Mouse (Mus musculus) hindbrain, embryonic 14.5 days (tissue): ENCODE data around the gene Gm10553. TPM values are rescaled to one million over a fixed set of nuclear protein-coding genes. Genes with fewer than 3 reads are reported as not detected.
"Not testable (repeated sequence)": the region's sequence is repeated elsewhere in the genome, so short reads cannot be mapped to it uniquely, and the experiment has no call there.

ENCODE experiments used
- ATAC-seq: fragments of 200-750 bp; cut with Nextera tagmentation; 2 replicates; pipeline ENCODE4 v1.8.0; 2017; ENCODE audit warnings: moderate number of reproducible peaks, mild to moderate bottlenecking, moderate TSS enrichment, moderate library complexity; ENCODE audit not compliant: low FRiP score
- DNase-seq: peaks from one replicate; pipeline ENCODE4 v3.0.0-alpha.2; 2015; ENCODE audit warnings: low spot score
- H3K27ac ChIP-seq: fragments of 300-500 bp; sonication (generic); 2 replicates; pipeline ENCODE4 v1.5.1; 2014; ENCODE audit warnings: mild to moderate bottlenecking, moderate library complexity
- H3K27me3 ChIP-seq: fragments of 300-500 bp; sonication (generic); 2 replicates; pipeline ENCODE4 v1.6.1; 2014; ENCODE audit warnings: mild to moderate bottlenecking, low read length, mixed read lengths; ENCODE audit not compliant: control insufficient read depth, insufficient read depth
- H3K36me3 ChIP-seq: fragments of 300-500 bp; sonication (generic); replicated peaks from 2 replicates; pipeline ENCODE4 v1.6.1; 2014; ENCODE audit not compliant: control insufficient read depth, insufficient read depth
- H3K4me1 ChIP-seq: fragments of 300-500 bp; sonication (generic); replicated peaks from 2 replicates; pipeline ENCODE4 v1.6.1; 2014; ENCODE audit warnings: antibody characterized with exemption, low read length, mixed read lengths; ENCODE audit not compliant: control insufficient read depth, insufficient read depth
- H3K4me2 ChIP-seq: fragments of 300-500 bp; sonication (generic); replicated peaks from 2 replicates; pipeline ENCODE4 v1.6.1; 2014; ENCODE audit warnings: mild to moderate bottlenecking, moderate library complexity
- H3K4me3 ChIP-seq: fragments of 300-500 bp; sonication (generic); replicated peaks from 2 replicates; pipeline ENCODE4 v1.5.1; 2014; ENCODE audit warnings: mild to moderate bottlenecking, low read length
- H3K9ac ChIP-seq: fragments of 300-500 bp; sonication (generic); 2 replicates; pipeline ENCODE4 v1.6.1; 2014
- H3K9me3 ChIP-seq: fragments of 300-500 bp; sonication (generic); 2 replicates; pipeline ENCODE4 v1.6.1; 2016; ENCODE audit warnings: low read length; ENCODE audit not compliant: control insufficient read depth
- WGBS: fragments of 180-500 bp; shearing (Covaris S2); extraction: QIAGEN DNeasy Blood & Tissue Kit; methylation state at CpG from one replicate; pipeline ENCODE4 v1.1.7; 2014; 5-methylcytosine and 5-hydroxymethylcytosine counted together
- polyA plus RNA-seq: library from polyadenylated mRNA; unstranded; fragments of >200 nt; fragmentation: Nextera tagmentation; extraction: Ambion mirVana; gene quantifications from 2 replicates; pipeline ENCODE4 v1.2.1, GENCODE M21; 2014

The Gm10553 gene
- polyA plus RNA-seq, 1 experiment from 2014 or later = not detected

DNA sequence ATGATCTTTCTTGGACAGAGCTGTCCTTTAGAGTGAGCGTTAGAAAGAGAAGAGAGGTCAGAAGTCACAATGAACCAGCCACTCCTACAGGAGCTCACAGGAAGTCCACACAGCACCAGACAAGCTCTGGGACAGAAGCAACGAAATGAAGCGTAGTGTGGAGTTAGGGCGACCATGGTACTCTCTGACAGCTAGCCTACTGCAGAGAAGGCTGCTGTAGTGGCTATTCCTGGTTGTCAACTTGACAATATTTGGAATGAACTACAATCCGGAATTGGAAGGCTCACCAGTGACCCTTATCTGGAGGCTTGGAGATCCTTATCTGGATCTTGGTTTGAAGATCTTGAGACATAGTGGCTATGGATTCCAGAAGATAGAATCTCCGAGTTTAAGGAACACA, 6.0 kb downstream of the Gm10553 start:
- not testable (repeated sequence) for H3K4me1 ChIP-seq, H3K27me3 ChIP-seq, H3K4me2 ChIP-seq, H3K36me3 ChIP-seq, H3K9ac ChIP-seq, H3K4me3 ChIP-seq, ATAC-seq, H3K9me3 ChIP-seq, H3K27ac ChIP-seq, DNase-seq
- WGBS = 74% methylated on average over 5 of the region's 6 CpGs

DNA sequence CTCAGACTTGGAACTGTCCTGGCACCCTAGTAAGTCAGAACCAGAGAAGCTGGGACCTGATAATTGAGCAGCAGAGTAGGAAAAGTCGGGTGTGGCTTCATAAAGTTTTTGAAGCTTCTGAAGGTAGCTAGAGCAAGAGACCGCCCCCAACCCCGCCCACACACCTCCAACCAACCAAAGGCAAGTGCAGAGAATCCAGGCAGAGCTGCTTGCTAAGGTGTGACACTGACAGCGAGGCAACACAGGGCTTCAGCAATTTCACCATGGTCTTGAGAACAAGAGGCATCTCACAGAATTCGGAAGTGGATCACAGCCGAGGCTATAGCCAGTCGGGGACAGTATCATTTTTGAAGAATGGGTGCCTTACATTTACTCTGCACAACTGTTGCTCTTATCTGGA, 9.8 kb downstream of the Gm10553 start, which contains the start of gene A530032D15Rik:
Gene A530032D15Rik (minus strand): TSS at position 101 of the 400 bp plus-strand sequence.
- not testable (repeated sequence) for H3K36me3 ChIP-seq, H3K27ac ChIP-seq, DNase-seq, H3K27me3 ChIP-seq, H3K4me2 ChIP-seq, ATAC-seq, H3K4me3 ChIP-seq, H3K9ac ChIP-seq, H3K4me1 ChIP-seq, H3K9me3 ChIP-seq
- 100% methylated on average over 1 of the region's 7 CpGs for WGBS

DNA sequence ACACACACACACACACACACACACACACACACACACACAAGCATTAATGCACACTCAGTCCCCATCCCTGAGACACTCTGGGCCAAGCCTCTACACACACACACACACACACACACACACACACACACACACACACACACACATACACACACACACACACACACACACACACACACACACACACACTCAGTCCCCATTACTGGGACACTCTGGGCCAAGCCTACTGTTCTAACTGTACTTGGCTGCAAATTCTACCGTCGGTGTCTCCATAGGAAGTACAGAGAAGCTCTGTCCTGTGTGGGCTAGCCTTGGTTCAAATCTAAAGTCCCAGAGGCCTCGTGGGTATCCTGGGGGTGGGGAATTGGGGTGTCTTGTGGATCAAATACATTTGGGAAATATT, 10.9 kb downstream of the Gm10553 start:
- H3K4me1 ChIP-seq, DNase-seq, H3K9me3 ChIP-seq, H3K27me3 ChIP-seq, ATAC-seq, H3K4me3 ChIP-seq, H3K36me3 ChIP-seq, H3K4me2 ChIP-seq, H3K9ac ChIP-seq, H3K27ac ChIP-seq: not testable (repeated sequence)
- 79% methylated on average over 2 of the region's 3 CpGs for WGBS

DNA sequence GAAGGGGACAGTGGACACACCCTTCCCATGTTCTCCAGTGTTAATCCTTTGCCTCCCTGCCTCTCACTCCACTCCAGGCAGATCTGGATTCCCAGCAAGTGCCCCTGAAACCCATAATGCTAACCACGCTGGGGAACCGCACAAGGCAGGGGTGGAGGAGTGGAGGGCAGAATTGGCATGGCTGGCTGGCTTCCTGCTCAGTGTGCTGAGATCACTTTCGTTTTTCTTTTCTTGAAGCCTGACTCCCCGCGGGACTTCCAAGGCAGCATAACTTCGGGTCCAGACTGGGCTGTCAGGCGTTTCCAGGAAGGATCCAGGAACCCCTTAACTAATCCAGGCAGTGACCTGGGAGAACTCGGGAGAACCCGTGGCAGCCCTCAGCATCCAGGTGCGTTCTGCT, 11.6 kb downstream of the Gm10553 start:
- not testable (repeated sequence) for H3K4me2 ChIP-seq, H3K36me3 ChIP-seq, H3K9me3 ChIP-seq, H3K27ac ChIP-seq, H3K4me1 ChIP-seq, DNase-seq, H3K27me3 ChIP-seq, H3K4me3 ChIP-seq, ATAC-seq, H3K9ac ChIP-seq
- WGBS = 72% methylated on average over 9 of the region's 10 CpGs

DNA sequence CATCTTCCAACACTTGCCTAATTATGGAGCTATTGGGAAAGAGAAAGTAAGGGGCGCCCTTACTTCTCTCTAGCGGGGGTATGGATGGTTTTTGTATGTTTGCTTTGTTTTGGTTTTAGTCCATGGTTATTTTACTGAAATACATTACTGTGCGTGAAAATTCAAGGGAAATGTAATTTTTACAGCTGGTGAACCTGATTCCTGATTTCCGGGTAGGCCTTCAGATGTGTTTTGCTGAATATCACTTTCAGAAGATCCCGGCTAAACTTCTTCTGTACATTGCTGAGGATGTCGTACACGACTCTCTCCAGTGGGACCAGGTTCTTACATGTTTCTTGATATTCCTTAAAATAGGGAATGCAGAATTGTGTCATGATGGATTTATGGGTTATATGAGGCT, 12.3 kb downstream of the Gm10553 start:
- H3K4me2 ChIP-seq, DNase-seq: not testable (repeated sequence)
- 85% methylated on average over 7 of the region's 7 CpGs for WGBS

DNA sequence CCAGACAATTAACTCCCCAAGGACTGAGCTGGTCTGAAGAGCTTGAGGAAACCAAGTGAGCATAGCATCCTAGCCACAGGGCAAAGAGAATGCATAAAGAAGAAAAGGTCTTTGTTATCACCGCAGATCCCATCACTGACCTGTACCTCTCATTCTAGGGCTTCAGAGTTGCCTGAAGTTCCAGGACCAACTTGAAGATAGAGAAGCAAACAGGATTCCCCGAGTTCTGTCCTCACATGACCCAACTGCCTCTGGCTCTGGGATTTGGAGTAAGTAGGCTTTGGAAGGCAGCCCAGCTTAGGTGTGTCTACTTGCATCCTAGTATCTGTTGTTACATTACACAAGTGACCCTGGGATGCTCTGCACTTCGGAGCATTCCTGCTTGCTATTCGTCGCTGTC, 12.9 kb downstream of the Gm10553 start:
- ATAC-seq = not testable (repeated sequence)

More for the DNA sequence above, 12.3 kb downstream of the Gm10553 start:
- H3K27me3 ChIP-seq, H3K9me3 ChIP-seq, ATAC-seq, H3K4me3 ChIP-seq, H3K27ac ChIP-seq, H3K9ac ChIP-seq, H3K36me3 ChIP-seq, H3K4me1 ChIP-seq: not testable (repeated sequence)

DNA sequence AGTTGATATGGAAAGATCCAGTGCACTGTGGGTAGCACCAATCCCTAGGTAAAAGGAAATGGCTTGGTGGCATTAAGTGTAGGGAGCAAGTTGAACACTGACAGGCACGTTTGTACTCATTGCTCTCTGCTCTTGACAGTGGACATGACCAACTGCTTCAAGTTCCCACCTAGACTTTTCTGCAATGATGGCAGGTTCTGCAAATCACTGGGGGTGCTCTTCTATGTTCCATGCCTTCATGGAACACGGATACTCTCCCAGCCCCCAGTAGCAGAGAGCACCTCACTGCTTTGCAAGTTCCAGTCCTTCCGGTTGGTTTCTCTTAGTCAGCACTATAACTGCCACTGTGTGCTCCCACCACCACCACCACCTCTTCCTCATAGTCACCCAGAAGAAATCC, 14.1 kb downstream of the Gm10553 start:
- not testable (repeated sequence) for H3K4me3 ChIP-seq, H3K27me3 ChIP-seq, H3K27ac ChIP-seq, H3K4me1 ChIP-seq, H3K9ac ChIP-seq, H3K9me3 ChIP-seq, H3K4me2 ChIP-seq, H3K36me3 ChIP-seq, DNase-seq
- WGBS = 85% methylated on average over 3 of the region's 3 CpGs
- ATAC-seq = peak; percentile 70

More for the DNA sequence above, 12.9 kb downstream of the Gm10553 start:
- not testable (repeated sequence) for DNase-seq, H3K36me3 ChIP-seq, H3K9ac ChIP-seq, H3K27me3 ChIP-seq, H3K4me3 ChIP-seq, H3K9me3 ChIP-seq, H3K4me2 ChIP-seq, H3K4me1 ChIP-seq, H3K27ac ChIP-seq
- whole genome bisulfite sequencing = 73% methylated on average over 2 of the region's 5 CpGs

DNA sequence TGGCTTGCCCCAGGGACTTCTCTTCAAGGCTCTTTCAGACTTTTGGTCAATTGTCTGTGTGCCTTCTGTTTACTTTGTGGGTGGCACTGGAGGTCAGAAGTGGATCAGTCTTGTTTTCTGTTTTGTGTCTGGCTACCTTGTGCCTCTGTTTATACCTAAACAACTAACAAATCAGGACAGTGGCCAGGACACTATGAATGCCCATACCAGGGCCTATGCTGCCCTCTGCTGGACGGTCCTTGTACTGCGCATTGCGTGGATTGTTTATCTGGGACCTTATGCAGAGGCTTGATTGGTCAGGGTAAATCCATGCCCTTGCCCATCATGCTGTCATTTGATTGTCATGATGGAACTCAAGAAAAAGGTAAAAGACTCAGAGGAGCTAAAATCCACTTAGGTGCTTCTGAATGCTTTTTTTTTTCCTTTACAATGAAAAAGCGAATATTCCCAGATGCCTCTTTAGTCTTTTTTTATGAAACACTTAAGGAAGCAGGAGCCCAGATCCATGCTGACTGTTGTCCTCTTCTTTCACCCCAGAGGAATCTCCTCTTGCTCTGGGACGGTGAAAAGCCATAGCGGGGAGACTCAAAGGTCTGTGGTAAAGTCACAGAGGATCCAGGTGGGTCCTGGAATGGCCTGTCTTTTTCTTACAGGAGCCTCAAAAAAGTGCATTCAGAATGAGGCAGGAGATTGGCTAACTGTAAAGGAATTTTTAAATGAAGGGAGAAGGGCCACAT, 14.9 kb downstream of the Gm10553 start:
- H3K9ac ChIP-seq, H3K4me1 ChIP-seq, H3K4me3 ChIP-seq, H3K27ac ChIP-seq, H3K27me3 ChIP-seq, H3K36me3 ChIP-seq, ATAC-seq, DNase-seq, H3K4me2 ChIP-seq, H3K9me3 ChIP-seq: not testable (repeated sequence)
- WGBS = 53% methylated on average over 6 of the region's 6 CpGs

DNA sequence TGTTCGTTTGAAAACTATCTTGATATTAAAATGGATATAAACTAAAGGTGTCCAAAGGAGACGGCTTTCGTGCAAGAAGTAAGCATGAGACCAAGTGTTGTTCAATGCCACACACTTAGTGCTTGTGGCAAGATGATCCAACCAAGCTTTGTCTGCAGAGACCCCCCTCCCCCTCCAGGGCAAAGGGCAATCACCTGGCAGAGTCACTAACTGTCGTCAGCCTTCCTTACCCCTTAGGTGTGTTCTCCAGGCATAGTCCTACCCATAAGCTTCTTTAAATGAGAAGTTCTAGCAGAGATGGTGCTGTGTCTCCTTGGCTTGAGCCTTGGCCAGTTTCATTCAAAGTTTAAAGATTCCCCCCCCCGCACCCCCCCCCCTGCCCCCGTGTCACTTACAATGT, 17.6 kb downstream of the Gm10553 start:
- not testable (repeated sequence) for DNase-seq, H3K36me3 ChIP-seq, H3K27ac ChIP-seq, H3K9ac ChIP-seq, H3K4me1 ChIP-seq, H3K4me3 ChIP-seq, H3K4me2 ChIP-seq, ATAC-seq, H3K27me3 ChIP-seq, H3K9me3 ChIP-seq
- 64% methylated on average over 4 of the region's 6 CpGs for WGBS

DNA sequence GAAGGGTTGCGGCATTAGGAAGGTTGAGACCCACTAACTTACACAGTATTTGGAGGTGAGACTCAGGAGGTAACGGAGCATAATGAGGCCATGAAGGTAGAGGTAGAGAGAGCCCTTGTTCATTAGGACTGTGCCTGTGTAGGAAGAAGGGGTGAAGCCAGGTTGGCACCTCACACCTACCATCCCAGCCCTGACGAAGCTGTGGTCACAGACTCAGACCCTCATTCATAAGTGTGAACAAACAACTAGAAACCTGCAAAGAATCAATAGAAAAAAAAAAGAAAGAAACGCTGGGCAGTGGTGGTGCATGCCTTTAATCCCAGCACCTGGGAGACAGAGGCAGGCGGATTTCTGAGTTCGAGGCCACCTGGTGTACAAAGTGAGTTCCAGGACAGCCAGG, 18.4 kb downstream of the Gm10553 start:
- 85% methylated on average over 5 of the region's 6 CpGs for WGBS
- H3K9me3 ChIP-seq, H3K4me3 ChIP-seq, H3K4me1 ChIP-seq, DNase-seq, H3K4me2 ChIP-seq, H3K27ac ChIP-seq, H3K36me3 ChIP-seq, H3K9ac ChIP-seq, H3K27me3 ChIP-seq, ATAC-seq: not testable (repeated sequence)
